8 mouse cellular contexts compared by ENCODE assay signal in the genomic region with DNA sequence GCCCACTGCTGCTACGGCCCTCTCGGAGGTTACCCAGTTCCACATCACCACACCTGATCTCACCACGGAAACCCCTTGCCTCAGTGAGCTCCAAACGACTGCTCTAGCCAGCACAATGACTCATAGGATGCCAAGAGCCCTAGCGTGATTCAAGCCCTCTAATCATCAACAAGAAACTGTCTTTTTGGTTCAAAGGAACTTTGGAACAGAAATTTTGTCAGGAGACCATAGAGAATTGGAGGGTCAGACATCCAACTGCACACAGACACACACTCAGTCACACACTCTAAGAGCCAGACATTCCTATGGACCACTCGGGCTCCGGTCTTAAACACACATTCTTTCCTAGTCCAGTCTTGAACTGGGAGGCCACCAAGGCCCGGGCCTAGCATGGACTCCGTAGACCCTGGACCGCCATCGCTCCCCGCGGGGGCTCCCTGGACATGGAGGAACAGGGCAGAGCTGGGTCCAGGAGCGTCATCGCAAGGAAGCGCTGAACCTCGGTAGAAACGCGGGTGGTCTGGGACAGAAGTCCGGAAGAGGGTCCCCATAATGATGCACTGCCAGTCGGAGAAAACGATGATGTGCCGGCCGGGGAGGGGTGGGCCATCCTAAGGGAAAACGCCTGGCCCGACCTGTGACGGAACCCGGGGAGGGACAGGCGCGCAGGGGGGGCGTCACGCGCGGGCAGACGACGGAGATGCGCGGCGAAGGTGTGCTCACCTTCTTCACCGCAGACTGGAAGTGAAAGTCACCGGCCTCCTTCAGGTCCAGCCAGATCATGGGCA. TPM values are rescaled to one million over a fixed set of nuclear protein-coding genes. Genes with fewer than 3 reads are reported as not detected.
DNase-seq lines count a peak whose midpoint lies in the region; ATAC-seq and TF ChIP-seq lines count a peak whose summit lies in the region.

No protein-coding gene starts in this region.

- H3K36me3 ChIP-seq in kidney, embryonic 14.5 days (ENCODE audit: control insufficient read depth, insufficient read depth, low read length): no peaks in the 10 kb centered on the region
- no peaks in the 10 kb centered on the region for H3K36me3 ChIP-seq in liver, embryonic 16.5 days (ENCODE audit: control insufficient read depth, insufficient read depth)

- peak overlapping the region; percentile 88 for H3K9ac ChIP-seq in kidney, embryonic 14.5 days (ENCODE audit: low read depth, low read length)
- H3K9ac ChIP-seq in liver, embryonic 16.5 days (ENCODE audit: low read depth, low read length): peak overlapping the region; percentile 84

- TF ChIP-seq CTCF in bone marrow, adult 2 months (IDR thresholded peaks at IDR 0.05; ENCODE audit: control insufficient read depth, insufficient read depth, low read length): no peak

- peak overlapping the region; percentile 90 for H3K4me3 ChIP-seq in kidney, embryonic 14.5 days (ENCODE audit: low read length)
- H3K4me3 ChIP-seq in bone marrow, adult 2 months (replicated peaks; ENCODE audit: control insufficient read depth, low read depth, low read length): peak overlapping the region; percentile 94
- H3K4me3 ChIP-seq in liver, embryonic 16.5 days (ENCODE audit: low read depth, low read length): peak overlapping the region; percentile 90

- TF ChIP-seq POLR2A in bone marrow, adult 2 months (IDR thresholded peaks at IDR 0.05; ENCODE audit: borderline replicate concordance, control insufficient read depth, low read depth, low read length): no peak

- H3K27me3 ChIP-seq in kidney, embryonic 14.5 days (ENCODE audit: control insufficient read depth, insufficient read depth, low read length): no peaks in the 10 kb centered on the region
- H3K27me3 ChIP-seq in liver, embryonic 16.5 days (ENCODE audit: control insufficient read depth, insufficient read depth, low read depth, low read length): no peaks in the 10 kb centered on the region

- H3K9me3 ChIP-seq in kidney, embryonic 14.5 days (ENCODE audit: control insufficient read depth, low read length): no peaks in the 10 kb centered on the region
- no peaks in the 10 kb centered on the region for H3K9me3 ChIP-seq in liver, embryonic 16.5 days (replicated peaks; ENCODE audit: control insufficient read depth, low read length)

- H3K4me1 ChIP-seq in kidney, embryonic 14.5 days (ENCODE audit: control insufficient read depth, insufficient read depth, low read length): peaks cover 11% of the 10 kb centered on the region
- H3K4me1 ChIP-seq in bone marrow, adult 2 months (ENCODE audit: control insufficient read depth, insufficient read depth, low read length): peaks cover 1% of the 10 kb centered on the region; the same call in 1 of the 2 replicates
- H3K4me1 ChIP-seq in liver, embryonic 16.5 days (ENCODE audit: control insufficient read depth, low read depth, low read length): peaks cover 15% of the 10 kb centered on the region

- DNase-seq in kidney, postnatal 25 days: no peak
- DNase-seq in CD4-positive, CD25-positive, alpha-beta regulatory T cell, adult 2 months (ENCODE audit: low read depth, low spot score): peak; percentile 56
- peak; percentile 13 for DNase-seq in forelimb bud, embryonic 11.5 days (ENCODE audit: low read depth, low spot score)
- DNase-seq in testis, postnatal 14 days (ENCODE audit: low spot score): peak; percentile 64
- DNase-seq in gastrocnemius, adult 8-10 months (ENCODE audit: low spot score in 2 of 2): no peak

- 1% methylated on average over 41 of the region's 41 CpGs for WGBS in kidney, embryonic 14.5 days
- 1% methylated on average over 41 of the region's 41 CpGs for WGBS in bone marrow, adult 2 months
- WGBS in liver, embryonic 16.5 days (ENCODE audit: insufficient replicate concordance): 1% methylated on average over 33 of the region's 41 CpGs

- 0 out of 2 replicates have a peak overlapping the region, but pooled peaks have one; percentile 17 for H3K27ac ChIP-seq in kidney, embryonic 14.5 days (ENCODE audit: low read depth, low read length)
- peak overlapping the region; percentile 52 for H3K27ac ChIP-seq in bone marrow, adult 2 months (ENCODE audit: control insufficient read depth, insufficient read depth, low read depth, low read length, poor library complexity)
- peak overlapping the region; percentile 21; the same call in 1 of the 2 replicates for H3K27ac ChIP-seq in liver, embryonic 16.5 days (ENCODE audit: low read length)

- H3K4me2 ChIP-seq in kidney, embryonic 14.5 days (replicated peaks; ENCODE audit: low read depth, low read length): peak overlapping the region; percentile 89
- H3K4me2 ChIP-seq in liver, embryonic 16.5 days (ENCODE audit: low read depth, low read length): peak overlapping the region; percentile 91

- peak; percentile 65 for ATAC-seq in kidney, embryonic 14.5 days (ENCODE audit: low FRiP score, low TSS enrichment)
- ATAC-seq in liver, embryonic 16.5 days (ENCODE audit: low read depth): peak; percentile 47

RNA-seq across cellular contexts. Expression of a gene that starts 0.5 kb away (rescaled TPM):
- 16.1 and 18.6 TPM in 2 replicates for polyA plus RNA-seq in kidney, embryonic 14.5 days (2014; fragmentation: Nextera tagmentation; extraction: Ambion mirVana)
- polyA plus RNA-seq in bone marrow, adult 2 months (2011; ENCODE audit: insufficient read depth, insufficient read length, low replicate concordance, missing spikeins): 7.6 and 20.4 TPM in 2 replicates
- 3.7 and 4.2 TPM in 2 replicates for polyA plus RNA-seq in liver, embryonic 16.5 days (2015; fragmentation: Nextera tagmentation; extraction: Ambion mirVana)
- 1 to 10 TPM; 7.6 to 9.9 (median 8.4) TPM for total RNA-seq in gastrocnemius, adult 8-10 months (2022)

RNA-seq across cellular contexts. Expression of a gene that starts 12.0 kb away (rescaled TPM):
- polyA plus RNA-seq in kidney, embryonic 14.5 days (2014; fragmentation: Nextera tagmentation; extraction: Ambion mirVana): not detected in 2 replicates
- polyA plus RNA-seq in bone marrow, adult 2 months (2011; ENCODE audit: insufficient read depth, insufficient read length, low replicate concordance, missing spikeins): 1,341 and 3,924 TPM in 2 replicates
- 551 and 721 TPM in 2 replicates for polyA plus RNA-seq in liver, embryonic 16.5 days (2015; fragmentation: Nextera tagmentation; extraction: Ambion mirVana)
- total RNA-seq in gastrocnemius, adult 8-10 months (2022): not detected

Comparison
In these comparisons a context has a peak if more than half of its experiments do, and no peak if none do; other contexts are left out.
1. DNase-seq: peak in CD4-positive, CD25-positive, alpha-beta regulatory T cell, adult 2 months (single experiment), forelimb bud, embryonic 11.5 days (single experiment) and testis, postnatal 14 days (single experiment); none in kidney, postnatal 25 days (0 of 2) and gastrocnemius, adult 8-10 months (0 of 2).
2. RNA of a gene that starts 12.0 kb away (polyA plus RNA-seq): 1,341 to 3,924 TPM in bone marrow, adult 2 months and 551 to 721 TPM in liver, embryonic 16.5 days; not detected in kidney, embryonic 14.5 days; every median in the first group is over 100 times any median in the second.
3. Peak in every context shown above with its lines, with median percentiles within 50 percentile points of each other: H3K27ac ChIP-seq and H3K4me3 ChIP-seq.